Mouse (Mus musculus): ENCODE measurements at regions not wholly inside any gene's neighbourhood (a gene's known extent, or its start where the extent isn't known, plus 50 kb on each side); places are given as distances from the start of the nearest gene placed in this dataset.

GRCm38 (mm10) chr13:47734415-47734814 lies 526.6 kb upstream of the Id4 start:
- TF ChIP-seq CTCF (IDR thresholded peaks at IDR 0.05; ENCODE audit: low read depth) (no peak), EP300 (IDR thresholded peaks at IDR 0.05; ENCODE audit: low read depth) (no peak)
